Mouse (Mus musculus) common myeloid progenitor, adult 5-6 weeks (primary cell): ENCODE results near the gene Dap. TPM values are rescaled to one million over a fixed set of nuclear protein-coding genes. Genes with fewer than 3 reads are reported as not detected.

Experiments used
- ATAC-seq: replicated peaks from 2 replicates; pipeline ENCODE4 v1.8.0; 2016; ENCODE audit warnings: low read depth, mild to moderate bottlenecking, moderate TSS enrichment, inconsistent platforms; ENCODE audit not compliant: poor library complexity, severe bottlenecking
- total RNA-seq: library from RNA; stranded (forward); fragments of 200-1000, 187-1606 nt; gene quantifications from 2 replicates; pipeline ENCODE4 v1.2.3, GENCODE M21; 2017

The Dap gene
- total RNA-seq = 49.1 and 67.8 TPM in 2 replicates

- peak; percentile 95 for ATAC-seq
Observed at GRCm38 (mm10) chr15:31224135-31224761, at the start of gene Dap. Dap (plus strand) TSS chr15:31224314.

- no peak for ATAC-seq
Observed at GRCm38 (mm10) chr15:31176566-31176965, 47.5 kb upstream of the Dap start.

GRCm38 (mm10) chr15:31184651-31185443 lies 39.3 kb upstream of the Dap start:
- ATAC-seq = no peak

- no peak for ATAC-seq
Observed at GRCm38 (mm10) chr15:31185506-31185905, 38.6 kb upstream of the Dap start.

GRCm38 (mm10) chr15:31186371-31186901 lies 37.7 kb upstream of the Dap start:
- no peak for ATAC-seq

GRCm38 (mm10) chr15:31192563-31192962 lies 31.6 kb upstream of the Dap start:
- ATAC-seq = no peak

GRCm38 (mm10) chr15:31195776-31196175 lies 28.3 kb upstream of the Dap start:
- no peak for ATAC-seq

- no peak for ATAC-seq
Observed at GRCm38 (mm10) chr15:31207346-31208093, 16.6 kb upstream of the Dap start.

GRCm38 (mm10) chr15:31211910-31212309 lies 12.2 kb upstream of the Dap start:
- ATAC-seq = no peak

- no peak for ATAC-seq
Observed at GRCm38 (mm10) chr15:31213619-31214270, 10.4 kb upstream of the Dap start.

- ATAC-seq = no peak
Observed at GRCm38 (mm10) chr15:31222216-31222615, 1.9 kb upstream of the Dap start.

GRCm38 (mm10) chr15:31223596-31224134 lies 449 bp upstream of the Dap start:
- ATAC-seq = no peak

GRCm38 (mm10) chr15:31224806-31225642 lies 910 bp downstream of the Dap start:
- ATAC-seq = peak; percentile 26

- no peak for ATAC-seq
Observed at GRCm38 (mm10) chr15:31225643-31226325, 1.7 kb downstream of the Dap start.

GRCm38 (mm10) chr15:31226464-31226863 lies 2.4 kb downstream of the Dap start:
- no peak for ATAC-seq

- ATAC-seq = no peak
Observed at GRCm38 (mm10) chr15:31227793-31228192, 3.7 kb downstream of the Dap start.

GRCm38 (mm10) chr15:31233006-31233405 lies 8.9 kb downstream of the Dap start:
- 0 out of 2 replicates have a peak, but pooled peaks have one; percentile 27 for ATAC-seq

GRCm38 (mm10) chr15:31235794-31236548 lies 11.9 kb downstream of the Dap start:
- no peak for ATAC-seq
